Mouse (Mus musculus) 3T3-L1 (cell line): ENCODE measurements around the gene Spats2l.
A peak's percentile ranks its signal among the peaks of the same experiment; 100 is the strongest.

Experiments used
- DNase-seq: peaks from one replicate; pipeline ENCODE4 v3.0.0-alpha.2; 2015; ENCODE audit warnings: low read depth, low spot score

The Spats2l gene

DNA sequence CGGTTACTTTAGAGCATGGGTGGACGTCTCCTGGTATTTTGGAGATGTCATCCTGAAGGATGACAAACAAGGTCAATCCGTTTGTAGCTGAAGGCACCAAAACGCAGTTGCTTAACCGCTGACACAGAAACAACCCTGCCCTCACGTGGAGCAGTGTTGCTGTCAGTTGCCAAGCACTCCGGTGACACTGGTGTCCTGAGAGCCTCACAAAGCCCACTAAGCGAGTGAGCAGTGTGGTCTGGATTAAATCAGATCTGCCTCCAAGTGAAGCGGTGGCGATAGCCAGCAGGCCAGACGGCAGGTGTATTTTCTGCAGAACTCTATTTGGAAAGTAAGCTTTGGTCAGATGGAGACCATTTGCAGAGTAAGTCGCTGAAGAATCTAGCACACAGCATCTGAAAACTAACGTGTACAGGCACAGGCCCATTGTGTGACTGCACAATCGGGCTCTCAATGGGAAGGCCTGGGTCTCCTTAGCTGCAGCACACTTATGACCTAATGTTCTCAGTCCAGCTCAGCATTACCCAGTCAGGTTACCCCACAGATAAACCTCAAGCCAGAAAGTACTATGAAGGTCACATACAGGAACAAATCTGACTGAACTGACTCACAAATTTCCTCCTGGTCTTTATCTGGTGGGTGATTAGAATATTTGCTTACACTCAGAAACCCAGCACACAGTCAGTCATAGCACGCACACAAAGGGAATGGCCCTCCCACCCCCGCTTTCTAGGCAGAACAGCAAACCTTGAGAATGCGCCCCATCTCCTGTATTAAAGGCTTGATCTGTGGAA lies 51.2 kb downstream of the Spats2l start:
- no peak for DNase-seq

DNA sequence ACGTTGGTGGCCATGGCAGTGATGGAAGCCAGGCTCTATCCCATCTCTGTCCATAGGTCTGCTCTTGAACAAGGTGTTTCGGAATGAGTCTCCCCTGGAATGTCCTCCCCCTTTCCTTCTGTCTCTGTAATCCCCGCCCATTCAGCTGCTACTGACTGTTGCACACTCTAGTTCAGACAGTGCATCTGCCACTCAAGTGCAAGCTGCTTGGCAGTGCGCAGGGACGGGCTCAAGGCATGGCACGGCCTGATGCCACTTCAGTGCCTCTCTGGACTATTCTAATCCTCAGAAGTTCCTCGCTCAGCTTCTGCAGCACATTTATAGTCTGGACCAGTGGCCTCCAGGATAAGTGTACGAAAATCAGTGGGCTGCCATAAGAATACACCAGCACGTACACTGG lies 52.3 kb downstream of the Spats2l start:
- DNase-seq, result no peak

DNA sequence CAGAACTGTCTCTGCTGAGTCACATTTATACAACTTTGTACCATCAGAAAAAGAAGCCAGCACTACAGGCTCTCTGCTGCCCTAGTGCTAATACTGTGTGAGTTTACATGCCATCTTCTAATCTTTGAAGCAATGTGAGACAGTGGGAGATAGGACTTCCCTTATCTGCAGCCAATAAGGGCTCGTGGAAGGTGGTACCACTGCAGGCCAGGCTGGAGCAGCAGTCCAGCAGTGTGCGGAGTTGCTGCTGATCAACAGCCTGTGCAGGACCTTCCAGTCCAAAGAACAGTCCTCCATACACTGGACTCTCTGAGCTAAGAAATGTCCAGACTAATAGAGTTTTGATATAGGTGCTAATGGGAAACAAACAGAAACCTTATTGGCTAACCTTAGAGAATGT lies 59.2 kb downstream of the Spats2l start:
- no peak for DNase-seq

DNA sequence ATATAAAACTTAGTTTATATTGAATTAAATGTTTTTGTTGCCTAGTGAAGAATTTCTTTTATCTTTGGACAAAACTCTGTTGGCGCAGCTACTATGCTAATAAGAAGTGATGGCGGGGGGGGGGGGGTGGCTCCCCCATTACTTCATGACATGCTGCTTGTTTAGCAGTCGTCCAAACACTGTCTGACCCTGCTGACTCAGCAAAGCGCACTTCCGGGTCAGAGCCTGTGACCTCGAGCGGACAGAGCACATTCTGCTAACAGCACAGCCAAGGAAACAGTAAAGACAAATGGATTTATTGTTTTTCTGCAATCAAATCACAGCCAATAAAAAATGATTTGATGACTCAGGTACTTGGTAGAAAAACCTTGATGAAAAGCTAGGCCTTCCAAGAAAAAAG lies 61.2 kb downstream of the Spats2l start:
- no peak for DNase-seq

DNA sequence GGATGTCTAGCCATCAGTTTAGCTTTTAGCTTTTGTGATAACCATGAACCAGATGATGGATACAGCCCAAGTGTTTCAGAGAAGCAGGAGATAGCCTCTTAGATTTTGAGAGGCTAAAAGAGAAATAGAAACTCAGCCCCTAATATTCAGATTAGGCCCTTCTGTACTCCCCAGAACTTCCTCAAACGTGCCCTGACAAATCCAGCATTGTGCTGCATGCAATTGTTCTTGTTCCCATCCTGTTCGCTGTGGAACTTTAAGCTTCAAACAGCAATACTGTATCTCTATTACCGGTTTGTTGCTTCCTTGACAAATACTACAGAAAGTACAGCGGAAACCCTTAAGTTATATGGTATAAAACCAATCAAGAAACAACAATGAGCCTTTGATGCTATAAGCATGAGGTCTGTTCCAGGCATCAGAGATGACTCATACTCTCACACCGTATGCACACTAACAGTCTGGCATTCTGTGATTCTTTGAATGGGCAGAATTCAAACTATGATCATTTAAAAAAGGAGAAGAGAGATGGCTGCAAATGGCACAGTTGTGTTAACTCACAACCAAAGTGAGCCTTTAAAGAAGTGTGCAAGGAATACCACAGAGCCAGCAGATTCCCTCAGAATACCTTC lies 62.8 kb downstream of the Spats2l start:
- no peak for DNase-seq

DNA sequence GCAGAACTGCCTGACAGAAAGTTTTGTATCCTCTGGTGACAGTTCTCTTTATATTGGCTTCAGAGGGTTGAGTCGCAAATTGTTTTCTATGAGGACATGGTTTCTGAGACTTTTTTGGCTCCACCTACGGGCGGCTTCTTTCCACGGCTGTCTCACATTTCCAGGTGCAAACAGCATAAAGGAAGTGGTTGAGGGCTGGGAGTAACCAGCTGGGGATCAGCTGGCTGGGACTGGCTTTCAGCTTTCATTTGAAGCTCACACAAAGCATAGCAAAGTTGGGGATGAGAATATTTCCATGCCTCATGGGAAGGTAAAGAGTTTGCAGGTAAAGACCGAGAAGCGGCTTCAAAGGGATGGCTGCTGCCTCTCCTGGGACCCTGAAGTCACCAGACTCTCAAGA lies 65.9 kb downstream of the Spats2l start:
- no peak for DNase-seq

DNA sequence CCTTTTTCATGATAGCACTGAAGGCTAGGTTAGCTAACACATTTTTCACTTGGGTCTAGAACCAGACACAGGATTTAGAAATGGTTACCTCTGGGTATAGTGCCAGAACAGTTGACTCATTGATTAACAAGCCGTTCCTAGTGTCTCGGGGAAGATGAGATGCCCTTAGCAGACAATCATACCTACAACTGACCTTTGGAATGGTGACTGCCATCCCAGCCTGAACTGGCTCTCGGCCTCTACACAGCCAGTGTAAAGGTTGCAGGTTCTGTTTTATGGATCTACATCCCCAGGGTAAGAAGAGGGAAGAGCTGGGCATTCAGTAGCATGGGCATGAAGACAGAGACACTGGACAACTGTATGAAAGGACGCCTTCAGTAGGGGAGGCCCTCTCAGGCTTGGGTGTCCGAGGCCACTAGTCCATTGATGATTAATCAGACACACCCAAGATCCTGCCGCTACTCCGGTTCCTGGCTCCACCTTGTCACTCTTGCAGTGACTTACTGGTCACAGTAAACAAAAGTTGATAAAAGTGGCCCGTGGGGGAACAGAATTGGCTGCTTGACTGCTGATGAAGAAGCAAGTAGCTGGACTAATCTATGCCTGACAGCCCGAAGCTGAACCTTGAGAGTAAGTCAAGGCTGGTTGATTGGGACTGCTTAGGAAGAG lies 71.2 kb downstream of the Spats2l start:
- no peak for DNase-seq

DNA sequence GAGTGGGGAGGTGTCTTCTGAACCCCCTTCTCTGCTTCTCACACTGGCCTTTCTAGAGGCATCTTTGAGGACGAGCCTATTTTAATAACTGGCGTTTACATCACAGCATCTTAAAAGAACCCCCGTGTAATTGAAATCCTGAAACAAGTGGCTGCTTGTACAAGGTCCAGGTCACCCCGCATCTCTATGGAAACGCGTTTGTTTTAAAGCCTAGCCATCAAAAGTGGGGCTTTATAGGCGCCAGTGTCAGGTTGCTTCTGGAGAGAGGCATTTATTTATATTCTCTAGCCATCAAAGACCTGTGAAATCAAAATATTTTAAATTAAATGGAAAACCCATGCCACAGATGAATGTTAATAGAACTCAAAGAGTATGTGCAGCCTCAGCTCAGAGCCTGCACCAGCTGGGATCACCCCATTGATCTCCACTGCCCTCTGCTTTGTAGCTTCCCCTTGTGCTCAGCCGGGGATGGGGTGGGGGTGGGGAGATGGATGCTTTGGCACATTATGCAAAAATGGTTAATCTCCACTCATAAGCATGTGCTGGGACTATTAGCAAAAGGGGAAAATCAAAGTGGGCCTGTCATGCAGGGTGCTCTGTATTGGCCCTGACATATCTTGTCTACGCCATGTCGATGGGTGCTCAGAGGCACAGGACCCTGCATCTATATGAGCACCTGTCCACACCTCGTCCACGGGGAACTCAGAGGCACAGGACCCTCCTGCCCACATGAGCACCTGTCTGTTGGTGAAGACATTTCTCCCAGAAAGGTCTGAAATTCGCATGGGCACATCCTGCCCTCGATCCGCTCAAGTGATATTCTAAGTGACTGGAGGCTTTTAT lies 73.1 kb downstream of the Spats2l start:
- DNase-seq, result no peak

DNA sequence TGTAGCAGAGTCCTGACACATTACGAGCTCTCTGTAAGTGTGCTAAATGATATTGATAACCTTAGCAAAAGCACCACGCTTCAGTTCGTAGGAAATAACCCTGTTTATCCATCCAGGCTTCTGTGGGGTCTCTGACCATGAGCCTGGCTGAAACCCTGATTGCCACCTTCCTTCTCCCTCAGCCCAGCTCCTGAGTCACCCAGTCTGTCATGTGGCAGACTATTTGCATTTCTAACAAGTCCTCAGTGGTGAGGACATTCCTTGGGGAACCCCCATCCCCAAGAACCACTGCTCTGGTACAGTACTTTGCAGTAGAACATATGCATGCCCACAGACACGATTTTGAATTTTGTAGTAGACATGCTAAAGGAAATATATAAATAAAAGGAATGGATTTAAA lies 75.1 kb downstream of the Spats2l start:
- peak; percentile 12 for DNase-seq

DNA sequence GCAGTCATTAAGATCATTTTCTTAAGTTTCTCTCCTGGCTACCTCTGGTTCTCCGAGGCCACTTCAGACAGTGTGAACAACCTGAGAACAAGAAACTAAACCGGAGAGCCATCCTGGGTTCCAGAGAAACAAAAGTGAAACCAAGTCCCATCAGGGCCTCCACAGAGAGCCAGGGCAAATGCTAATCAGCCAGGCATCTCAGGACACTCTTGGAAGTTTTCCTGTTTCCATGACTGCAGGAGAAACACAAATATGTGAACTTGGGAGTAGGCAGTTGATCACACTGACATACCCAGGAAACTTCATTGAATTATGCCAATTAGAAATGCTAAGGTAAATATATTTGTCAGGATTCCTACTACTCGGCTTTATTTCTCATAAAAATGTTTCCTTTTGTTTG lies 76.0 kb downstream of the Spats2l start:
- peak; percentile 62 for DNase-seq

DNA sequence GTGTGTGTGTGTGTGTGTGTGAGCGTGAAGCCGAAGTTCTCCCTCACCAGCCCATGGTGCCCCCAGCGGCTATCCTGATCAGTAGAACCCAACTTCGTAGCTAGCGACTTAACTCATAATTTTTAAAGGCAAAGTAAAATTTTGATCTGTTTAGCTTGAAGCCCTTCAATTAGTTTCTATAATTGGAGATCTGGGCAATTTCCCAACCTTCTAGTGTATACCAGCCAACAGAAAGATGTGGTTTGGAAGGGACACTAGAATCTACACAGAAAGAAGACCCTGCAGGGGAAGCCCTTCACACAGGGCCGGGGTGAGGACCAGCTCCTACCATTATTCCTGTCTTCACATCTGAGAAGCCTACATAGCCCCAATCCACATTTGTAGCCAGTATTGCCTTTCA lies 77.9 kb downstream of the Spats2l start:
- DNase-seq, result no peak

DNA sequence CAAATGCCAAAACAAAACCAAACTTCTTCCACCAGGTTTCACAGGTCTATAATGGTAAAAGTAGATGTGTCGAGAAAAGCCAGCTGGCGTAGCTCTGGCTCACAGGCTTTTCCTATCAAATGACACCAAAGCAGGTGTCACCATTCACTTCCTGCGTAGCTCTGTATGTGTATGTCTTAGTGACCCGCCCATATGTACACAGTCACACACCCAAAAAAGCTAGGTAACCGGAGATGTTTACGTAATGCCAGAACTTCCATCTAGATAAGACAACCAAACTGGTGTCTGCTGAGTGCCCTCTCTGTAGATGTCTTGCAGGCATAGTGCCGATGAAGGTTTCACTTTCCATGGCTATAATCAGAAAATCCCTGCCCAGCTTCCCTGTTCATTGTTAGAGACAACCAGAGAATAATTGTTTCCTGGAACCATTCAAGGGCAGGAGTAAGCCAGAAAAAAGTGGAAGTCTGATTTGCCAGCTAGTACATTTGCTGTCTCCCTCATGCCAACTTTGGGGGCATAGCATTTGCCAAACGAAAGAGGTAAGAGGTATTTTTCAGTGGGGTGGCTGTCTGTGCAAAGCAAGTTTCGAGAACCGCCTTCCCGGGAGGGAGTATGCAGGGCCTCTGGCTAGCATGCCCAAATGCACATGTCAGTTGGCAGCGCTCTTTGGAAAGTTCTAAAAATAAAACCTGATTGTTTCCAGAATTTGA lies 78.8 kb downstream of the Spats2l start:
- no peak for DNase-seq

DNA sequence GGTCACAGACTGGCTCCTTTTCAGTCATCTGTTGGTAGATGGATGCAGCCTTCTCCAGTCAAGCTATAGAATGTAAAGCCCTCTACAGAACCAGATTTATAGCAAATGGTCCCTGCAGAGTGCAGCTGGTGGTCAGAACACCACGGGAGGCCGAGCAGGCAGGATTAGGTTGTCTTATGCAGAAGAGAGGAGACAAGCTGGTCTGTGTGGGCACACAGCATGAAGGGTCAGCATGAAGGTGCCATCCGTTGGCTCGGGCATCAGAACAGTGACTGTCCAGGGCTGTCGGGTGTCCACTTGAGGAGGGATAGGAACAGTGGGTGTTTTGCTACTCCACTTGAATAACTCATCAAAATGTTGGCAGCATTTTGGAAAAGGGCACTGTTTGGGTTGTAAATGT lies 83.8 kb downstream of the Spats2l start:
- no peak for DNase-seq

DNA sequence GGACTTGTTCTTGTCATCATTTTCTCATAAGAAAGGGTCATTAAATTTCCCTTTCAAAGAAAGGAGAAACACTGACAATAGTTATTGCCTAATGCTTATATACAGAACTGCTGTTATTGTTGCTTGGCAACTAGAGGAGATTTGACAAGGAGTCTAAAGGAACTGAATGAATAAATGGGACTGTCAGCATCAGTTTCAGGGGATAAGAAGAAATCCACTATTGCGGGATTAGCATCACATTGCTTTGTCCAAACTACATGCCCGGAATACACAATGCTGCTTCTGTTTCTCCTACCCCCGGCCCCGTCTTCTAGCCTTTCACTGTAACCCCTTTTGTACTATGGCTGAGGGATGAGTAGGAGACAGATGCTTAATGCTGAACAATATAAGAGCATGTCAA lies 88.1 kb downstream of the Spats2l start:
- DNase-seq, result no peak

DNA sequence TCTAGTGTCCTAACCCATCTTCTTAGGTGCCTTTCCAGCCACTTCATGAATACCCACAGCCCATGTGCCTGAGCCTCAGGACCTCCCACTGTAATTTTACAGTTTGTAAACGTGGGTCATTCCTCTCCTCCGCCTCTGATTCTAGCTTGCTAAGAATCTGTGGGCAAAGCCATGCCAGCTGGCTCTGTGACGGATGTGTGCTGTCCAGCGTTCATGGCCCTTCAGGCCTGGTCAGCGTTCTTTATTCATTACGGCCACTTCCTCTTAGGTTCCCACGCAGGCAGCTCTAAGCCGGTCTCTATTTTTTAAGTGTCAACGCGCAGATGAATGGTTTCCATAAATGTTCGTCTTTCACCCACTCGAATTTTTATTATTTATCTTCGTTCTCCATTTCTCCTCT lies 94.7 kb downstream of the Spats2l start:
- DNase-seq, result no peak

DNA sequence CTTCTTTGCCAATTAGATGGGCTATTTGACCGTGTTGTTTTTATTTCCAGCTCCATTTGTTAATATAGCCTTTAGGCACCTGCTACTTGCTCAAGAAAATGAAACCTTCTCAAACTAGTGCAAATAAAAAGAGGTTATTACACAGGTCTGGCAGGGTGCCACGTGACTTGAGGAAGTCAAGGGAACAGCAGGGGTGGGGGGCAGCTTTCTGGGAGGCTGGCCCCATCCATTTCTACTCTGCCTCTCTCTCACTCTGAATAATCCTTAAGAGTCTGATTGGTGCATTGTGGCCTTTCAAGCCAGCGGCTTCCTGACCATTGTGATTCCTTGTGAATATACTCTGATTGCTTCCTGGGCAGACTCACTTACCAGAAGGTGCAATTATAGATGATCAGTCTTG lies 98.0 kb downstream of the Spats2l start:
- DNase-seq, result no peak

DNA sequence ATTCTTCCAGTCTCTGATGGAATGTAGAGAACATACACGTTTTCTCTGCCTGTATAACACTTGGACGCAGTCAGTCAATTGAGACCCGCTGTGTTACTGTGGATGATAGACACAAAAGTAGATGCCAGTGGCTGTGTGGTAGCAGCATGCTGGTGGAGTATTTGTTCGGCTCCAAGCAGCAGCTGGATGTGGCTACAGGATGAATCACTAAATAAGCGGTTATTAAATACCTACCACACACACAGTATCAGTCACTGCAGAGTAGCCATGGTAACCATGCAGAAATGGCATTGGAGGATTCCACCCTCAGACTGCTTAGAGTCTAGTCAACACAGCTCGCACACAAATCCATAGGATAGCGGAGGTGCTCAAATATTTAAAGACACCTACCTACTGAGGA lies 100.0 kb downstream of the Spats2l start:
- no peak for DNase-seq

DNA sequence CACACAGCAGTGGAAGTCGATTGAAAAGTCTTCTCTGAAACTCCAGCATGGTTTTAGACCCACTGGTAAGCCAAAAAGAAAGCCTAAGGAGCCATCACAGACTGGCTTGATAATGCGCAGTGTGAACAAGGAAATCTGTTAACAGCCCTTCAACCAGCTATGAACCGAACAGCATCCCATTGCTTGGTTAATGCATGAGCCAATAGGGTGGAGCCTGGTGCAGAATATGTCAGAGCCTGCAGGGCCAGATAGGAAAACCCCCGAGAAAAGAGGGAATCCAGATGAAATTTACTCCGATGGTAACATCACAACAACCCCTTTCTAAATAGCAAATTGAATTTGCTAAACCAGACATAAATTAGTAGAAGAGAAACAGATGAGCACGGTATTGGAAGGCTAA lies 101.1 kb downstream of the Spats2l start:
- DNase-seq, result no peak

DNA sequence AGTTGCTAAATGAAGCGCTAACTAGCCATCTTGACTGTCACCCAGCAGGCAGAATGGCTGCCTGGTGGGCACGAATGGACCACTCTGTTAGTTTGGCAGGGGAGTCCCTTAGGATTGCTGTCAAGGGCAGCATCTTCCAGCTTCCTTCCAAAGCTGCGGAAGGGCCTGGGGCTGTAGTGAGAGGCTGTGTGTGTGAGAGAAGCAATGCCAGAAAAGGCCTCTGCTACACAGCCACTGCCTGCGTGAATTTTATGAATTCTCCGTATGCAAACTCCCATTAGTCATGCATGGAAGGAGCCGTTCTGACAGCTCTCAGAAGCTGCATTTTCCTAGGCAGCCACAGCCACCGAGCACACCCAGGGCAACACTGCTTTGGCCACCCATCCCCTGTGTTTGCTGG lies 101.5 kb downstream of the Spats2l start:
- DNase-seq, result no peak

DNA sequence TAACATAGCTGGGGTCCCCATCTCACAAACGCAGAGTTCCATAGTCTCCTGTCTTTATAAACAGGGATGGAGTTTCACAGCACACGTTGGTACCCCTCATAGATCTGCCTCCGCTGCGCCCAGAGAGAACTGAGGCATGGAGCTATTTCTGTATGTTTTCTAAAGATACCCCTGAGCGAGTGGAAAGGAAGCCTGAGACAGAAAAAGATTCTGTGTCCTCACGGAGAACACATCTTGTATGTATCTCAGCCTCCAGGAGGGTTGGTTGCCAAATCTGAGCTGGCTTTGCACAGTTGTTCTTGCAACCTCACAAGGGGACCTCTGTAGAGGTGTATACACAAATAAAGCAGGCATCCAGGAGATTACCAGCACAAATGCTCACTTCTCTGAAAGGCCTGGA lies 105.0 kb downstream of the Spats2l start:
- no peak for DNase-seq

DNA sequence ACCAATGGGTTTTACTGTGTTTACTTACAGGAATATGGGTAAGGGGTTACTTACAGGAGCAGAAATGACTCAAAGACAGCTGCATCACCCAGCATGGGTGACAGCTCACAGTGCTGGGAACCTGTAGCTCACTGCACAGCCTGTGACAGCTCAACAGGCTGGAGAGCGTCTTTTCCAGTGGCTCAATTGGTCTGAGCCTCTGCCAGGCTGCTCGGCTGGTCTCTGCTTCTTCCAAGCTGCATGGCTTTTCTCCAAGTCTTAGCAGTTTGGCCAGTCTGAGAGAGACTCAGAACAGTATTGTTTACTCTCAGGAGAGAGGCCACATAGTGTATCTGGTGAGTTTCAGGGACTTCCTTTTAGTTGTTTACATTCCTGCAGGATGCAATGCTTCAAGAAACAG lies 110.9 kb downstream of the Spats2l start:
- no peak for DNase-seq
